Mouse (Mus musculus) kidney, adult 9 months (tissue): ENCODE measurements around the gene Ndufaf2.

ENCODE experiments used
- DNase-seq: peaks from one replicate; pipeline ENCODE4 v3.0.0; 2022

Ndufaf2 gene

DNA sequence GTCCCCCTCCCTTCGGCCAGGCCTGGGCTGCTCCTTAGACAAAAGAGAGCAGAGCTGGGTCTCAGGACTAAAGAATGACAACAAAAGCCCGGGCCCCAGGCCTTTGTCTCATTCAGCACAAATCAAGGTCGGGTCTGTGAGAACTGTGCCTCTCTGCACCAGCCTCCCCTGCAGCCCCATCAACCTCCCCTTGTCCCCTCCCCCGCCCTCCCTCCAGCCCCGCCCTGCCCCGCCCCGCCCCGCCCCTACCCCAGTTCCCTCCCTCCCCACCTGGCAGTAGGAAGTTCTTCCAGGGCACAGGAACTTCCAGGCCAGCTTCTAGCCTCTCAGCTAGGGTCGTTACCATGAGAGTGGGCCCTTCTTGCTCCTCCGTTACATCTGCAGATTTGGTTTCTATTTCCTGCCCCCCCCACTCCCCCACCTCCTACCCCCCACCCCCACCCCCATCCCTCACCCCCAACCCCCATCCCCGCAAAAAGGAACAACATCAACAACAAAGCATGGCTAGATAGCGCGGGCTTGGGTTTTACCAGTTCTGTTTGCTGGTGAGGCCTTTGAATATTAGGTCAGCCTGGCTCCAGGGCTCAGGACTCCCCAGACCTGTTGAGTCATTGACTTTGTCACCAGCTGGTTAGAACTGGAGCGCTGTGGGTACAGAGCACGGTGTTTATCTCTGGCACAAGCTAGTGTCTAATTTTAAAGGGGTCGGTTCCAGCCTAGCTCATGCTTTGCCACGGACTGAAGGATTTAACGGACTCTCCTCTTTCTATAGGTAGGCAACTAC, 202.9 kb downstream of the Ndufaf2 start:
- peak; percentile 32 for DNase-seq

DNA sequence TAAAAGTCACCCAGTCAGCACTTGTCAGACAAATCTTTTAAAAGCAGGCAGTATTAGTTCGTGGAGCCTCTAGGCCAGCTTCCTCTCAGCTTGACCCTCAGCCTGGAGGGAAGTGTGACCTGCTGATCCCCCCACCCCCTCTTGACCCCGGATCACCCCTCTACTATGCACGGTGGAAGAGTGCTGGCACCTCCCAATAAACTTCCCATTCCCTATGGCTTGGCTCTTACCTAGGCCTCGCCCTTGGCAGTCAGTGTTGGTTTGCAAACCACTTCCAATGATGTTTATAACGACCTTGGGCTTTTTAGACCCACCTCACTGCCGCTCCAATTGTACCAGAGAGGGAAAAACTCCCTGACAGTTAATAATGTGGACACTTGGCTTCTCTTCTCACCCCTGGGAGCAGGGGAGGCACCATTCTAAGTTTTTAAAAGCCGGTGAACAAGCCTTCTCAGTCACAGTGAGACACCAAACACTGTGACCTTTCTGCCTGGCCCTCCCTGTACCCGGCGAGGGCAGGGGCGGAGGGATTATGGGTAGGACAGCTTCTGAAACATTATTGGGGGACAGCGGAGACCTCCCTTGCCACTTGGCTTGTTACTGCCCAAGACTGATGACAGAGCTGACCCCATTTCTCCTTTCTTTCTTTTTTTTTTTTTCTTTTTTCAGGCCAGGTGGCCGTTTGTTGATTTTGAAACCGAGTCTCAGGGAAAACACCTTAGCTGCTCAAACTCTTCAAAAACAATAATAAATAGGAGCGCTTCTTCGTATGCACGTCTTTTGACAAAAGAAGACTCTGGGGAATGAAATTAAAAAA, 203.8 kb downstream of the Ndufaf2 start:
- DNase-seq, result no peak

- DNase-seq, result no peak
Observed at GRCm38 (mm10) chr13:107954100-107954444, 204.4 kb downstream of the Ndufaf2 start.
